Mouse (Mus musculus) layer of hippocampus, adult 2 months (tissue): ENCODE results near the gene Cdh12. TPM values are rescaled to one million over a fixed set of nuclear protein-coding genes. Genes with fewer than 3 reads are reported as not detected.
A peak's percentile ranks its signal among the peaks of the same experiment; 100 is the strongest.
"Not testable (repeated sequence)": the region's sequence is repeated elsewhere in the genome, so short reads cannot be mapped to it uniquely, and the experiment has no call there.

ENCODE experiments used
- DNase-seq, 2 experiments: peaks; one replicate each; pipeline ENCODE4 v3.0.0; 2022; ENCODE audit warnings: low spot score in 2 of 2
- H3K27ac ChIP-seq: fragments of 200-600 bp; 2 replicates; pipeline ENCODE4 v1.8.1; 2022
- H3K4me3 ChIP-seq: fragments of 200-600 bp; 2 replicates; pipeline ENCODE4 v1.8.1; 2022; ENCODE audit warnings: mild to moderate bottlenecking
- CTCF ChIP-seq: fragments of 200-600 bp; conservative IDR thresholded peaks from 2 replicates; pipeline ENCODE4 v1.8.1; 2022; ENCODE audit warnings: antibody characterized with exemption, mild to moderate bottlenecking, moderate library complexity
- long read RNA-seq, 2 experiments: library from polyadenylated mRNA; stranded (forward); transcript quantifications; one replicate each; pipeline ENCODE4 v2.0.0; 2021; ENCODE audit warnings: borderline mapping rate in 2 of 2
- total RNA-seq, 2 experiments: library from RNA; stranded (reverse); gene quantifications; 2 replicates each; pipeline ENCODE4 v1.2.3; 2021

Gene Cdh12
- total RNA-seq = 10 to 100 TPM; 25.0 to 28.6 TPM
- long read RNA-seq, experiment 1, full-length matches to known transcripts = 1 of 8 reads
- long read RNA-seq, experiment 1, partial matches to known transcripts = 4 of 8 reads
- long read RNA-seq, experiment 1, other reads (novel, unspliced or antisense) = 3 of 8 reads
- long read RNA-seq, experiment 2, full-length matches to known transcripts = 3 of 6 reads
- long read RNA-seq, experiment 2, partial matches to known transcripts = 1 of 6 reads
- long read RNA-seq, experiment 2, other reads (novel, unspliced or antisense) = 2 of 6 reads

DNA sequence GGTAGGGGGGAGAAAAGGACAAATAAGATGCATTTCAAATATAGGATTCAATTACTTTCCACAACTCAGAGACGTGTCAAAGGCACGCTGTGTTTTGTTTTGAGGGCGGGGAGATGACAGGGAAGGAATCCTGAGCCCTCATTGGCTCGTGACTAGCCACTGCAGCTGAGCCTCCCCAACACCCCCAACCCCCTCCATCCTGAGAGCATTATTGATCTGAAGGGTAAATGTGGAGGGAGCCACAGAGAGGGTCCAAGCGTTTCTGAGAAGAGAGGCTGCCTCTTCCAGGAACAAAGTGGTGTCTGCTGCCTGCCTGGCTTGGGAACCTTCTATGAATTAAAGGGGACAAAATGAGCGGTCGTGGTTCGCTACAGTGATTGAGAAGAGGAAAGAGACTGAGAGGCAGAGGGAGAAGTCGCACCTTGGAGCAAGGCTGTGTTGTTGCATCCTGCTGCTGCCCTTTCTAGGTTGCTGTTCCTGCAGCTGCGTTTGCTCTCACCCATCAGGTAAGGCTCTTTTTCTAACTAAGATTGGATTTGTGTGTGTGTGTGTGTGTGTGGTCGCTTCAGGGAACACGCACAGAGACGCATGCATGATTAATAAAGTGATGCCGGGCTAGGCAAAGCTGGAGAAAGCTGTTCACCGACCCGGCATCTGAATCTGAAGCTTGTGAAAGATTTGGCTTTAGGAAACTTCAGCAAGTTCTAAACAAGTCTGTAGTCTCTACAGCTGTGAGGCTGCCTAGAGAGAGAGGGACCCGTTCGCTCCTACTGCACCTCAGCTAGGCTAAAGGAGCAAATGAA is at the start of gene Cdh12:
TSS of gene Cdh12 (plus strand) at position 405 of the 803 bp plus-strand sequence.
- DNase-seq = peak; percentile 58 to 62
- TF ChIP-seq CTCF = 0 out of 2 replicates have a peak, but pooled peaks have one; percentile 14
- Histone ChIP-seq H3K4me3 (peak within 1 kb of the TSS; percentile 69), H3K27ac (peak within 1 kb of the TSS; percentile 87)

DNA sequence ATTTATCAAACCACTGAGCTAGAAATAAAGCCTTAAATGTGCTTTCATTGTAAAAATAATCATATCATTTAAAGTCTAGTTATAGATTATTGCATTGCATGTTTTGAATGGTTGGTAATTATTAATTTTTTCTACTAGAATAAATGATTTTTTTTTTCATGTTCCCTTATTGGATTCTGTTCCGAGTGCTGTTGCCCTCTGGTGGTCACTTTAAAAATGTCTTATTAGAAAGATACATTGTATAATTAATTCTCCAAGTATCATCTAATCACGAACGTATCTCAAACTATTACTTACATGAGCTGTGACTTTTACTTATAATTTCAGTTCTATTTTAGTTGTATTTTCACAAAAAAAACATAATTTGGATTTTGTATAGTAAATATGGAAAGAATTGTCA is 45.5 kb upstream of the Cdh12 start:
- peak in 1 of 2 experiments; percentile 17 for DNase-seq
- no peak overlapping the region for H3K4me3 ChIP-seq
- peak; percentile 85 for TF ChIP-seq CTCF
- H3K27ac ChIP-seq = no peak overlapping the region

DNA sequence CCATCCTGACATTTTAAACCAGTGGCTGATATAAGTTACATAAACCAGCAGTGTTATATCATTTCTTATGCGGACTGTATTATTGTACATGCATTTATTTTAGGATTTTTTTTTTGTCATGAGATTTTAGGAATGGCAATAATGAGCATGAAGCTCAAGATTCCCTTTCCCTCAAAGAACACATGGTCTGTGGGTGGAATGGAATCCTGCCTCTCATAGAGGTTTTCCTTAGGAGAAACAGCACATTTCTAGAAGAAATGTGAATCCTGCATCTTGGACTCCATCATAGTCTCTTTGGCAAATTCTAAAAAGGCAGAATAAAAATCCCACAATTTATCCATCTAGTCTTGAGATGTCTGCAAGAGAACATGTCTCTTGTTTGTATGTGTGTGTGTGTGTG is 35.7 kb upstream of the Cdh12 start:
- TF ChIP-seq CTCF = no peak
- Histone ChIP-seq H3K4me3 (no peak overlapping the region), H3K27ac (no peak overlapping the region)
- no peak for DNase-seq

DNA sequence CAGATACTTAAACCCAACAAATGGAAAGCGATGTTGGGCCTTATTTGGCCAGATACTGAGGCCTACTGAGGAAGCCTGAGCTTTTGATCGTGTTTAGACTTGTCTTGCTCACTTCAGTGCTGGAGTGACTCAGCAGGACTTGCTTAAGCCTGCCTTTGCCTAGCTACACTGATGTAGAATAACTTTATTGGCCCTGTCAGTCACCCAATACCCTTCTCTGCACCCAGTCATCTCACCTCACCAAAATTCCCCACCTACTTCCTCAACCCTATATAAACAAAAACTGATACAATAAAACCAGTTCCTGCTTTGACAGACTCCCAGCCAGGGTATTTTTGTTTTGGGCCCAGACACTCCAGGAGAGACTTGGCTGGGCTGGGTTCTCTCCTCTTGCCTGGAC is 12.7 kb upstream of the Cdh12 start:
- no peak for DNase-seq
- TF ChIP-seq CTCF = no peak
- Histone ChIP-seq H3K27ac (no peak overlapping the region), H3K4me3 (no peak overlapping the region)

DNA sequence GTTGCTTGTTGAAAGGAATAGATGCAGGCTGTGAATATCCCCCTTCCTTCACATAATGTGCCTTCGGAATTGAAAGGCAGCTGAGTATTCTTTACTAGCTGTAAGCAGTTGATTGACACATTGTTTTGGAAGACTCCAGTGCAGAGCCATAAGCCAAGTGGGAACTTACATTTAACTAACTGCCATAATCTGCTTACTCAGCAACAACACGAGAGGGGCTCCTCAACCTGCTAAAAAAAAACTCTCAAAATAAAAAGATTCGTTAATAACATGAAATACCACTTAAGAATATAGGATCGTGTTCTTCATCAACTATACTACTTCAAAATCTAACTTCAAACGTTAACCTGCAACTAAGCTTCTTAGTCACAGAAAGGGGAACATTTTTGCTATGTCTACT is 1.5 kb downstream of the Cdh12 start:
- no peak for TF ChIP-seq CTCF
- H3K4me3 ChIP-seq = peak overlapping the region; percentile 69
- H3K27ac ChIP-seq = peak overlapping the region; percentile 87
- DNase-seq = no peak

DNA sequence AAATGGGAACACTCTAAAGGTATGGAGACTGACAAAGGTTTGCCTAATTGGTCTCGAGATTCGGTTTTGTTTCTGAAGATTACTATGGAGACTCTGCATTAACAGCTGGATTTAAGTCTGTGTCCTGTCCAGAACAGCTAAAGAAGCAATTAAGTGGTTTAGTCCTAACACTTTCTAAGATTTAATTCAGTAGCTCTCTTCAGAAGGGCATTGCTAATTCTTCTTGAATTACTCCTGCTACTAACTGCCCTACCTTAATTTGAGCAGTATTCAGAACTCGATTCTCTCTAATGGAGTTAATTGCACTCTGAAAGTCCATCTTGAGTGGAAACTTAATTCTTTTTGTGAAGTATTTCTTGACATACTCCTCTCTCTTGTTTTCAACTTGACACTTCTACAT is 9.4 kb downstream of the Cdh12 start:
- no peak for TF ChIP-seq CTCF
- H3K4me3 ChIP-seq = no peak overlapping the region
- no peak overlapping the region for H3K27ac ChIP-seq
- DNase-seq = no peak

DNA sequence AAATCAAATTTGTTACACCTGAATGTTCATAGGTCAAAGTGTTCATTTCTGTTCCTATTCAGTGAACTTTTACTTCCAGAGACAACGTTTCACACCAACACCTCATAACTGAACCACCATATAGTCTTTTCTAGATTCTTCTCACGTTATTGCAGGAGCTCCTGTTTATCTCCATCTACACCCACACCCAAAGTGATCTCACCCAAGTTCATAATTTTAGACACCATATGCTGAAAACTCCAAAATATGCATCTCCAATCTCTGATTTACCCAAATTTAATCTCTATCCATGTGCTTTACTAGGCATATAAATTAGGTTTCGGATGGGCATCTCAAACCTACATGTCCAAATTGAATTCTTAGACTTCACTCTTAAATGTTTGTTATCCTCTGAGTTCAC is 13.4 kb downstream of the Cdh12 start:
- TF ChIP-seq CTCF = no peak
- Histone ChIP-seq H3K4me3 (no peak overlapping the region), H3K27ac (no peak overlapping the region)
- DNase-seq = no peak

DNA sequence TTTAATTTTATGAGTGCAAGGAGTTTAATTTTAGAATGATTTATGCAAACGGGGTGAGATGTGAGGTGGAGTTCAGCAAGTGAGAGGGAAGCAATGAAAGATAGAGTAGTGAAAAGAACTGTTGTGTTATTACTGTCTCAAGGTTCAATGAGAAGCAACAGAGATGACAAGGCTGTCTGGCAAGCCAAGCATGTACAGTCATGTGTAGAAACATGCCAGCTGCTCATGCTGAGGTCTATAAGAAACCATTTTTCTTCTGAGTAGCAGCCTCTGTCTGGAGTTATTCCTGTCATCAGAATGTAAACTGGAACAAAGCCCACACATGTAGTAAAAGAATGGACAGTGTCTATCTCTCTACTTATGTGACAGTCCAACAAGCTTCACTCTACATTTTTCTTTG is 14.5 kb downstream of the Cdh12 start:
- no peak for DNase-seq
- no peak for TF ChIP-seq CTCF
- Histone ChIP-seq H3K4me3 (no peak overlapping the region), H3K27ac (no peak overlapping the region)

DNA sequence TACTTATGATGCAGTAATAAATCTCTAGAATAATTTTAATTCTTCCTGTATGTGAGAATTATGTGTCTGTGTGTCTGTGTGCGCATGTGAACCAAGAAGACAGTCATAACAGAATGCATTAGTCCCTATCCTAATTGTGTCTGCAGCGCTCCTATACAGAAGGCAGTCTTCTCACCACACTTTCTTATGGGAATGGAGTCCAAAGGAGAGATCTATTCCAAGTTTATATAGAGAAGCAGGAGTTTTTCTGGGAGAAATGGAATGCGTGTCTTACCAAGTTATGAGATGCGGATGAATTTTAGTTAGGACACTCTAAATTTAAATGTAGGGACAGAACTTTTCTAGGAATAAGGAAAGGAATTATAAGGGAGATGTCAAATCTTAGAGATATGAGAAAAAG is 101.9 kb downstream of the Cdh12 start:
- no peak for DNase-seq
- no peak for TF ChIP-seq CTCF
- no peak overlapping the region for H3K4me3 ChIP-seq
- H3K27ac ChIP-seq = no peak overlapping the region

DNA sequence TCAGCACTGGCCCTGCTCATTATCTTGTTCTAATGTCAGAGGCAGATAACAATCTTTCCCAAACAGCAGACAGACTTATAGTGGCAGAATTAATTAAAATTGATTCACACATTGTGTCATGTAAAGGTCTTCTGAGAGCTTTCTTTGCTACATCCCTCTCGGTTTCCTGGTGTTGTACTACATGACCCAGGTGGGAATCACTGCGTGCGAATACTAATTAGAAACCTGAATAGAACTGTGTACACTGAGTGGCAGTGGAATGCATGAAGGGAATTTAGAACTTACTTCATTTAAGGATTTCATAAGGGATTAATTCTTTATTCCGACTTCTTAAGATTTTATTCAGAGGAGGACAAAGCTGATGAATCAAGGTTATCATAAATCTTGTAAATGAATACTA is 121.9 kb downstream of the Cdh12 start:
- H3K27ac ChIP-seq = no peak overlapping the region
- no peak overlapping the region for H3K4me3 ChIP-seq
- no peak for DNase-seq
- no peak for TF ChIP-seq CTCF

DNA sequence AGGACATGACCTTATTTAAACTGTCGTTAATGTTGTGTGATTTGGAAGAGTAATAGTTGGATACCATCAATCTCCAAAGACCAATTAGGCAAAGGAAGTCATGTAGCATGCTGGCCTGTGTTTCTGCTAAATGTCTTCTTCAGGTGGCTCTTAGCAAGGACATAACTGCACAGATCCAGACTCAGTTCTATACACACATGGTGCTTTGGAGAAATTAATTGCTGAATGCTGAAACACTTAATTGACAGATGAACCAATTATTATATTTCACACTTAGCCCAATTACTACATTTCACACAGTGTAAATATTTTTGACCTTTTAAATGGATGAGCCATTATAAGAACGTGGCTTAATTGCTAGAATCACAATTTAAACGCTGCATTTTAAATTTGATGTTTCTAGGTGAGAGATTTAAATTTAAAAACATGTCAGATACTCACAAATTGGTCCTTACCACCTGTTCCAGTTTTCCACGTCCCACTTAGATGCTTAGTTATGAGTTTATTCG is 133.6 kb downstream of the Cdh12 start:
- TF ChIP-seq CTCF = no peak
- Histone ChIP-seq H3K27ac (no peak overlapping the region), H3K4me3 (no peak overlapping the region)
- DNase-seq = no peak

DNA sequence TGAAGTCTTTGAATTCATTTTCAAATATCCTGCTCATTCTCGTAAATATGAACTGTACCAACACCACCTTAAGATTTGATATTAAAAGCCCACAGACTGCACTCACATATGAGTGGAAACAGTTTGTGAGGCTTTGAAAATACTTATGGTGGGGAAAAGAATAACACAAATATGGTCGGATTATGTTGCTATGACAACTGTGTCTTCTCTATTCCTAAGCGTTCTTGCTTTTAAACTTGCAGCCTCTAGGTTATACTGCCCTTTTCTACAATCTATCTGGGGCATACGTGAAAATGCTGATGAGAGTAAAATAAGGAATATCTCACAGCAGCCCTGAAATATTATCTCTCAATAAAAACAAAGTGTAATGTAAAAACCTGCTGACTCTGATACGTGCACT is 142.5 kb downstream of the Cdh12 start:
- H3K27ac ChIP-seq = no peak overlapping the region; the same call in 1 of the 2 replicates
- DNase-seq = no peak
- H3K4me3 ChIP-seq = no peak overlapping the region
- TF ChIP-seq CTCF = no peak

DNA sequence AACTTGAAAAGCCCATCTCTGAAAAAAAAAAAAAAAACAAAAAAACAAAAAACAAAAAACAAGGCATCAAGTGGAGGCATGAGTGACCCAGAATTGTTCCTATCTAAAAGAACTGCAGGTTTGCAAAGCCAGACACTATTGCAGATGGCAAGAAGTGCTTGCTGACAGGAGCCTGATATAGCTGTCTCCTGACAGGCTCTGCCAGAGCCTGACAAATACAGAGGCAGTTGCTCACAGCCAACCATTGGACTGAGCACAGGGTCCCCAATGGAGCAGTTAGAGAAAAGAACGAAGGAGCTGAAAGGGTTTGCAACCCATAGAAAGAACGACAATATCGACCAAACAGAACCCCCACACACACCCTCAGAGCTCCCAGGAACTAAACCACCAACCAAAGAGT is 156.7 kb downstream of the Cdh12 start:
- not testable (repeated sequence) for DNase-seq, H3K27ac ChIP-seq

DNA sequence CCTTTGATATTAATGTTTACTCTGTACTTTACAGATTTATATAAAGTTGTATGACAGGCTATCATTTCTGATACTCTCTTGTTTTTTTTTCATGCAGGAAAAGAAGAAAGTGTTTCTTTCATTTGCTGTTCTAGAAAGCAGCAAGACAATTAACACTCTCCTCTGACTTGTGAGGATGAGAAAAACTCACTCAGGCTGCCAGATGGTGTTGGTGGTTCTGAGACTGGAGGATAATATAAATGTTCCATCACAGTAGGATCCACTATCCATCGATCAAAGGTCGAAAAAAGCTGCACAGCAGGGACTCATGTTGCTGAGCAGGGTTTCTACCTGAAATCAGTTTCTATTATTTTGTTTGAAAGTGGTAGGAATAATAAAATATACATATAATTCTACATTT is 185.5 kb downstream of the Cdh12 start:
- TF ChIP-seq CTCF = no peak
- no peak overlapping the region for H3K27ac ChIP-seq
- no peak overlapping the region for H3K4me3 ChIP-seq
- no peak for DNase-seq

More for the DNA sequence above, 156.7 kb downstream of the Cdh12 start:
- H3K4me3 ChIP-seq = not testable (repeated sequence)
